Mouse (Mus musculus) inflammation-experienced regulatory T-cells, adult 6 months (primary cell): ENCODE measurements around the gene 4930451I11Rik. TPM values are rescaled to one million over a fixed set of nuclear protein-coding genes. Genes with fewer than 3 reads are reported as not detected.

Source experiments
- ATAC-seq: one replicate; pipeline ENCODE4 v1.8.0; 2017
- polyA plus RNA-seq, 3 experiments: library from polyadenylated mRNA; unstranded; fragments of 100-300 nt; shearing (Covaris generic); gene quantifications; one replicate each; pipeline ENCODE4 v1.2.1; 2017

The 4930451I11Rik gene
- polyA plus RNA-seq, 3 experiments from 2014 or later: not detected

- ATAC-seq: peak; percentile 78
Observed at GRCm38 (mm10) chr7:126799468-126800268, 31.8 kb downstream of the 4930451I11Rik start.

GRCm38 (mm10) chr7:126799050-126799467 lies 32.4 kb downstream of the 4930451I11Rik start:
- ATAC-seq: peak; percentile 84

GRCm38 (mm10) chr7:126798127-126799049 lies 33.1 kb downstream of the 4930451I11Rik start:
- peak; percentile 17 for ATAC-seq

- ATAC-seq: no peak
Observed at GRCm38 (mm10) chr7:126797411-126798126, 33.9 kb downstream of the 4930451I11Rik start, which contains the start of gene Fam57b. TSS of gene Fam57b (plus strand) at chr7:126797668.

GRCm38 (mm10) chr7:126796350-126796932 lies 35.0 kb downstream of the 4930451I11Rik start:
- ATAC-seq: no peak

- no peak for ATAC-seq
Observed at GRCm38 (mm10) chr7:126795387-126796317, 35.8 kb downstream of the 4930451I11Rik start.

- peak; percentile 36 for ATAC-seq
Observed at GRCm38 (mm10) chr7:126794271-126794605, 37.2 kb downstream of the 4930451I11Rik start.

- ATAC-seq: no peak
Observed at GRCm38 (mm10) chr7:126793456-126794270, 37.8 kb downstream of the 4930451I11Rik start.

- ATAC-seq: no peak
Observed at GRCm38 (mm10) chr7:126792721-126793443, 38.6 kb downstream of the 4930451I11Rik start.

GRCm38 (mm10) chr7:126791851-126792720 lies 39.4 kb downstream of the 4930451I11Rik start, which contains the start of gene Ppp4c:
TSS of gene Ppp4c (minus strand) at chr7:126792496.
- ATAC-seq: peak; percentile 91

- ATAC-seq: no peak
Observed at GRCm38 (mm10) chr7:126789141-126789540, 42.3 kb downstream of the 4930451I11Rik start.

GRCm38 (mm10) chr7:126786142-126786541 lies 45.3 kb downstream of the 4930451I11Rik start:
- no peak for ATAC-seq

- no peak for ATAC-seq
Observed at GRCm38 (mm10) chr7:126785056-126785455, 46.4 kb downstream of the 4930451I11Rik start.

GRCm38 (mm10) chr7:126784469-126784868 lies 47.0 kb downstream of the 4930451I11Rik start:
- no peak for ATAC-seq

- no peak for ATAC-seq
Observed at GRCm38 (mm10) chr7:126782693-126783092, 48.7 kb downstream of the 4930451I11Rik start.

GRCm38 (mm10) chr7:126781661-126782370 lies 49.6 kb downstream of the 4930451I11Rik start:
- no peak for ATAC-seq

GRCm38 (mm10) chr7:126780971-126781635 lies 50.3 kb downstream of the 4930451I11Rik start, which contains the start of gene Tbx6:
TSS of gene Tbx6 (plus strand) at chr7:126781483.
- no peak for ATAC-seq
